Mouse (Mus musculus) E14TG2a.4 (cell line): ENCODE results near the gene Evc2.

Source experiments
- CTCF ChIP-seq: conservative IDR thresholded peaks from 2 replicates; pipeline ENCODE4 v1.5.1; 2014; ENCODE audit warnings: low read length
- NANOG ChIP-seq: IDR thresholded peaks from 2 replicates; pipeline ENCODE4 v1.6.1; 2014; ENCODE audit warnings: borderline replicate concordance, low read length, mixed read lengths
- POU5F1 ChIP-seq: IDR thresholded peaks from 2 replicates; pipeline ENCODE4 v1.6.1; 2014; ENCODE audit warnings: low read length, borderline replicate concordance

DNA sequence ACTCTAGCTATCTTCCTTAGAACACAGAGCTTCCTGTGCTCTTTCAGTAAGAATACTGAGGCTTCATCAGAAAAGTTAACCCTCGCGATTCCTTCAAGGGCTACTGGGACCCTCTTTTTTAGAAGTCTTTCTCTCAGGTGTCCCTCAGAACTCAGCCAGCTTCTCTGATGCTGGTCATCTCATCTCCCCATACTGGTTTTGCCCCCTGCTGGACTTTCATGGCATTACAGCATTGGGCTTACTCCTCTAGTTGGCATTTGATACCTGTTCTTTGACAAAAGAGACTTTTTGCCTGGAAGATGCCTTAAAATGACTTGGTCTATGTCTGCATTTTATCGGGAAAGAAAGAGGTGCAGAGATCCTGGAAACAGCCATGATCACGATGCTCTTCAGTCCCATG is 16.1 kb downstream of the Evc2 start:
- TF ChIP-seq CTCF = peak; percentile 93
- TF ChIP-seq POU5F1 = no peak
- no peak for TF ChIP-seq NANOG
